30 mouse cellular contexts compared by ENCODE assay signal in genomic region chr4:99087760-99088485, GRCm38 (mm10). TPM values are rescaled to one million over a fixed set of nuclear protein-coding genes. Genes with fewer than 3 reads are reported as not detected.
DNase-seq lines count a peak whose midpoint lies in the region; ATAC-seq and TF ChIP-seq lines count a peak whose summit lies in the region.
"Had no signal": no experiment of that assay in that cellular context is flagged by ENCODE, and none has a peak within 500 bp of the region (broad histone marks: within the 10 kb centered on the region; RNA-seq: fewer than 3 reads in every experiment).

No protein-coding gene starts in this region.

- TF ChIP-seq EP300 in MEL (IDR thresholded peaks at IDR 0.05; ENCODE audit: low read depth in 1 of 2, low read length in 2 of 2): peak; percentile 89 to 94
- peak; percentile 77 for TF ChIP-seq EP300 in liver, postnatal 0 days (IDR thresholded peaks at IDR 0.05; ENCODE audit: low read depth)

- H3K4me3 ChIP-seq in MEL (ENCODE audit: control insufficient read depth in 1 of 2, insufficient read depth in 1 of 2, low read depth in 2 of 2, low read length in 2 of 2): peak overlapping the region; percentile 6 to 43; a peak in 3 of 4 replicates
- H3K4me3 ChIP-seq in liver, embryonic 12.5 days: peak overlapping the region; percentile 14
- peak overlapping the region; percentile 4; the same call in 1 of the 2 replicates for H3K4me3 ChIP-seq in liver, postnatal 0 days (ENCODE audit: low read depth, low read length)
- H3K4me3 ChIP-seq: embryonic facial prominence, embryonic 10.5 days; embryonic facial prominence, embryonic 15.5 days; forebrain, embryonic 10.5 days; forebrain, embryonic 15.5 days; heart, adult 2 months; heart, embryonic 13.5 days; hindbrain, embryonic 10.5 days; hindbrain, embryonic 15.5 days; limb, embryonic 10.5 days; limb, embryonic 15.5 days; lung, embryonic 15.5 days had no signal

- H3K4me2 ChIP-seq in liver, embryonic 12.5 days: peak overlapping the region; percentile 54
- H3K4me2 ChIP-seq in liver, postnatal 0 days (ENCODE audit: low read depth, low read length): peak overlapping the region; percentile 26; the same call in 1 of the 2 replicates
- H3K4me2 ChIP-seq: embryonic facial prominence, embryonic 15.5 days; forebrain, embryonic 15.5 days; heart, embryonic 13.5 days; hindbrain, embryonic 15.5 days; limb, embryonic 15.5 days; lung, embryonic 15.5 days had no signal

- no peaks in the 10 kb centered on the region for H3K79me2 ChIP-seq in MEL (ENCODE audit: control insufficient read depth, insufficient read depth, low read length, poor library complexity)

- TF ChIP-seq RAD21 in MEL (IDR thresholded peaks at IDR 0.05; ENCODE audit: low read depth, low read length): no peak

- H3K27me3 ChIP-seq in MEL (ENCODE audit: control insufficient read depth in 1 of 2, insufficient read depth in 2 of 2, low read length in 2 of 2): no peaks in the 10 kb centered on the region
- no peaks in the 10 kb centered on the region for H3K27me3 ChIP-seq in liver, embryonic 12.5 days (replicated peaks)
- no peaks in the 10 kb centered on the region for H3K27me3 ChIP-seq in liver, postnatal 0 days (ENCODE audit: insufficient read depth, low read length)
- H3K27me3 ChIP-seq: embryonic facial prominence, embryonic 15.5 days; forebrain, embryonic 15.5 days; heart, embryonic 13.5 days; hindbrain, embryonic 15.5 days; limb, embryonic 15.5 days; lung, embryonic 15.5 days had no signal

- DNase-seq in MEL (ENCODE audit: low read depth, low spot score): peak; percentile 64
- DNase-seq in liver, postnatal 0 days: no peak
- no peak for DNase-seq in layer of hippocampus, adult 18-20 months (ENCODE audit: low spot score in 2 of 2)
- no peak for DNase-seq in embryo, embryonic 9.5 days (ENCODE audit: extremely low spot score)
- DNase-seq in lung, postnatal 36 days: no peak
- DNase-seq: cerebellum, adult 11 months; cerebellum, postnatal 10 days; gastrocnemius, postnatal 25 days; heart, adult 2 months; heart, postnatal 10 days; kidney, adult 18-20 months; kidney, postnatal 4 days; layer of hippocampus, adult 9-11 months; midbrain, embryonic 14.5 days; thymus, postnatal 4 days had no signal

- H3K9ac ChIP-seq in MEL (ENCODE audit: control insufficient read depth, low read depth, low read length, poor library complexity, severe bottlenecking): peak overlapping the region; percentile 37
- H3K9ac ChIP-seq in liver, embryonic 12.5 days: no peak overlapping the region
- H3K9ac ChIP-seq in liver, postnatal 0 days (replicated peaks): no peak overlapping the region
- H3K9ac ChIP-seq: embryonic facial prominence, embryonic 15.5 days; forebrain, embryonic 15.5 days; heart, embryonic 13.5 days; hindbrain, embryonic 15.5 days; limb, embryonic 15.5 days; lung, embryonic 15.5 days had no signal

- TF ChIP-seq POLR2A in MEL (IDR thresholded peaks at IDR 0.05; ENCODE audit: control insufficient read depth in 1 of 2, insufficient read depth in 1 of 2, low read depth in 1 of 2, low read length in 2 of 2, poor library complexity in 1 of 2): no peak

- no peak for TF ChIP-seq CTCF in MEL (IDR thresholded peaks at IDR 0.05 in 2 of 3, conservative IDR thresholded peaks at IDR 0.05 in 1 of 3; ENCODE audit: control insufficient read depth in 1 of 3, insufficient read depth in 1 of 3, low read depth in 2 of 3, low read length in 3 of 3, poor library complexity in 1 of 3, severe bottlenecking in 1 of 3)
- TF ChIP-seq CTCF in liver, postnatal 0 days (IDR thresholded peaks at IDR 0.05; ENCODE audit: low read depth): no peak

- peaks cover 20 to 36% of the 10 kb centered on the region in 2 experiments for H3K4me1 ChIP-seq in MEL (ENCODE audit: control insufficient read depth in 1 of 2, insufficient read depth in 2 of 2, low read length in 2 of 2)
- peaks cover 37% of the 10 kb centered on the region for H3K4me1 ChIP-seq in liver, embryonic 12.5 days
- 0 out of 2 replicates have a peak, but pooled peaks cover 4% of the 10 kb centered on the region for H3K4me1 ChIP-seq in liver, postnatal 0 days (ENCODE audit: insufficient read depth)
- H3K4me1 ChIP-seq: forebrain, embryonic 15.5 days; limb, embryonic 10.5 days; limb, embryonic 15.5 days had no signal

- WGBS in liver, embryonic 12.5 days (ENCODE audit: insufficient replicate concordance): 46% methylated on average over 17 of the region's 17 CpGs
- WGBS in liver, postnatal 0 days (ENCODE audit: insufficient replicate concordance): 65% methylated on average over 17 of the region's 17 CpGs

- H3K36me3 ChIP-seq in MEL (ENCODE audit: control insufficient read depth in 1 of 2, insufficient read depth in 2 of 2, low read length in 2 of 2): peaks cover 0 to 32% of the 10 kb centered on the region in 2 experiments; a peak in 2 of 4 replicates
- peaks cover 14% of the 10 kb centered on the region for H3K36me3 ChIP-seq in liver, embryonic 12.5 days
- H3K36me3 ChIP-seq in liver, postnatal 0 days (replicated peaks; ENCODE audit: insufficient read depth, low read length): 0 out of 2 replicates have a peak, but pooled peaks cover 1% of the 10 kb centered on the region

- no peaks in the 10 kb centered on the region for H3K9me3 ChIP-seq in MEL (replicated peaks; ENCODE audit: insufficient read depth, low read length)
- H3K9me3 ChIP-seq in liver, embryonic 12.5 days (replicated peaks): no peaks in the 10 kb centered on the region
- no peaks in the 10 kb centered on the region for H3K9me3 ChIP-seq in liver, postnatal 0 days (ENCODE audit: low read length)
- H3K9me3 ChIP-seq: embryonic facial prominence, embryonic 10.5 days; embryonic facial prominence, embryonic 15.5 days; forebrain, embryonic 10.5 days; forebrain, embryonic 15.5 days; heart, embryonic 13.5 days; hindbrain, embryonic 10.5 days; hindbrain, embryonic 15.5 days; limb, embryonic 10.5 days; limb, embryonic 15.5 days; lung, embryonic 15.5 days had no signal

- H3K27ac ChIP-seq in MEL (ENCODE audit: control insufficient read depth, low read depth, low read length): peak overlapping the region; percentile 76
- peak overlapping the region; percentile 63 for H3K27ac ChIP-seq in liver, embryonic 12.5 days
- no peak overlapping the region for H3K27ac ChIP-seq in liver, postnatal 0 days (ENCODE audit: low read depth)
- H3K27ac ChIP-seq: embryonic facial prominence, embryonic 10.5 days; embryonic facial prominence, embryonic 15.5 days; forebrain, embryonic 10.5 days; forebrain, embryonic 15.5 days; heart, adult 2 months; heart, embryonic 13.5 days; hindbrain, embryonic 10.5 days; hindbrain, embryonic 15.5 days; kidney, postnatal 0 days; limb, embryonic 10.5 days; limb, embryonic 15.5 days; lung, embryonic 15.5 days had no signal

- ATAC-seq in erythroblast, adult 5-6 weeks (replicated peaks; ENCODE audit: low FRiP score, poor library complexity, severe bottlenecking): peak; percentile 60; the same call in 1 of the 2 replicates
- peak; percentile 83 for ATAC-seq in liver, embryonic 12.5 days
- ATAC-seq in liver, postnatal 0 days: no peak
- ATAC-seq: forebrain, embryonic 15.5 days; inflammation-experienced regulatory T-cells, adult 6 months had no signal

TF ChIP-seq in MEL, 35 proteins besides CTCF, POLR2A, EP300 and RAD21 (continues in another document):
- TF ChIP-seq TBP (IDR thresholded peaks at IDR 0.05; ENCODE audit: low read depth, low read length): no peak
- no peak for TF ChIP-seq ZC3H11A (IDR thresholded peaks at IDR 0.05; ENCODE audit: low read depth, low read length)
- TF ChIP-seq CHD1 (IDR thresholded peaks at IDR 0.05; ENCODE audit: low read depth, low read length): no peak
- TF ChIP-seq MYC (IDR thresholded peaks at IDR 0.05; ENCODE audit: low read depth, low read length): 0 out of 2 replicates have a peak, but pooled peaks have one; percentile 42
- 0 out of 2 replicates have a peak, but pooled peaks have one; percentile 41 for TF ChIP-seq JUND (IDR thresholded peaks at IDR 0.05; ENCODE audit: low read depth, low read length)
- no peak for TF ChIP-seq NRF1 (IDR thresholded peaks at IDR 0.05; ENCODE audit: insufficient read depth, low read depth, low read length, poor library complexity, severe bottlenecking)
- TF ChIP-seq HCFC1 (IDR thresholded peaks at IDR 0.05; ENCODE audit: low read depth, low read length): no peak
- no peak for TF ChIP-seq MXI1 (IDR thresholded peaks at IDR 0.05; ENCODE audit: low read depth, low read length)
- TF ChIP-seq ZKSCAN1 (IDR thresholded peaks at IDR 0.05; ENCODE audit: low read depth, low read length): no peak
- TF ChIP-seq CHD2 (IDR thresholded peaks at IDR 0.05; ENCODE audit: low read length): no peak
- TF ChIP-seq TCF12 (IDR thresholded peaks at IDR 0.05; ENCODE audit: low read depth, low read length): peak; percentile 87
- TF ChIP-seq BHLHE40 (IDR thresholded peaks at IDR 0.05; ENCODE audit: borderline replicate concordance, low read depth, low read length): no peak; the same call in 1 of the 2 replicates
- peak; percentile 29 for TF ChIP-seq TAL1 (IDR thresholded peaks at IDR 0.05; ENCODE audit: low read length)
- TF ChIP-seq UBTF (IDR thresholded peaks at IDR 0.05; ENCODE audit: borderline replicate concordance, insufficient read depth, low read depth, low read length): no peak
- TF ChIP-seq SMC3 (IDR thresholded peaks at IDR 0.05; ENCODE audit: low read depth, low read length): no peak
- no peak for TF ChIP-seq MAX (IDR thresholded peaks at IDR 0.05; ENCODE audit: low read length)
- peak; percentile 71 for TF ChIP-seq GATA1 (IDR thresholded peaks at IDR 0.05; ENCODE audit: low read depth, low read length)

RNA-seq across cellular contexts. Expression of gene Dock7, which starts 32.8 kb away (rescaled TPM):
- 19.8 and 21.0 TPM in 2 replicates for total RNA-seq in MEL (2012; rRNA removed)
- polyA plus RNA-seq in MEL (2012; ENCODE audit: insufficient read depth in 1 of 2, insufficient read length in 2 of 2, low read depth in 1 of 2, low replicate concordance in 2 of 2, missing spikeins in 1 of 2): 10 to 100 TPM in 1 of 2 experiments, not detected in 1; 19.5 TPM
- total RNA-seq in erythroblast, adult 5-6 weeks (2015; ENCODE audit: low replicate concordance): 1.3 and 11.7 TPM in 2 replicates
- 3.1 and 10.9 TPM in 2 replicates for total RNA-seq in erythroblast, adult 5-6 weeks (2017; ENCODE audit: low replicate concordance)
- polyA plus RNA-seq in liver, embryonic 12.5 days (2016; fragmentation: Nextera tagmentation; extraction: Ambion mirVana): 18.9 and 20.3 TPM in 2 replicates
- 4.0 and 5.2 TPM in 2 replicates for polyA plus RNA-seq in liver, postnatal 0 days (2015; fragmentation: Nextera tagmentation; extraction: Ambion mirVana)
- total RNA-seq in layer of hippocampus, adult 18-20 months (2021): 10 to 100 TPM; 25.7 to 29.6 TPM

RNA-seq across cellular contexts. Expression of gene Angptl3, which starts 57.2 kb away (rescaled TPM):
- total RNA-seq in MEL (2012; rRNA removed): 0.10 and 0.12 TPM in 2 replicates
- under 1 TPM in 1 of 2 experiments, not detected in 1; 0.04 TPM for polyA plus RNA-seq in MEL (2012; ENCODE audit: insufficient read depth in 1 of 2, insufficient read length in 2 of 2, low read depth in 1 of 2, low replicate concordance in 2 of 2, missing spikeins in 1 of 2)
- total RNA-seq in erythroblast, adult 5-6 weeks (2015; ENCODE audit: low replicate concordance): not detected in 2 replicates
- total RNA-seq in erythroblast, adult 5-6 weeks (2017; ENCODE audit: low replicate concordance): not detected in 2 replicates
- polyA plus RNA-seq in liver, embryonic 12.5 days (2016; fragmentation: Nextera tagmentation; extraction: Ambion mirVana): 18.0 and 20.3 TPM in 2 replicates
- polyA plus RNA-seq in liver, postnatal 0 days (2015; fragmentation: Nextera tagmentation; extraction: Ambion mirVana): 375 and 438 TPM in 2 replicates
- total RNA-seq in layer of hippocampus, adult 18-20 months (2021): not detected
- total RNA-seq: gastrocnemius, postnatal 25 days; left cerebral cortex, postnatal 10 days had no signal
- polyA plus RNA-seq: inflammation-experienced regulatory T-cells, adult 6 months had no signal
